Mouse (Mus musculus) MEL (cell line): ENCODE results near the gene Ms4a3. TPM values are rescaled to one million over a fixed set of nuclear protein-coding genes. Genes with fewer than 3 reads are reported as not detected.

Experiments used
- DNase-seq: peaks from one replicate; pipeline ENCODE4 v3.0.0; 2011; ENCODE audit warnings: low read depth, low spot score
- H3K27ac ChIP-seq: 2 replicates; pipeline ENCODE4 v1.5.1; 2012; ENCODE audit warnings: low read depth, mild to moderate bottlenecking, control low read depth, low read length, moderate library complexity; ENCODE audit not compliant: control insufficient read depth
- H3K27me3 ChIP-seq, 2 experiments: fragments of 150-350 bp in 1 of 2; sonication (generic) in 1 of 2; 2 replicates each; pipeline ENCODE4 v1.6.1; 2012; ENCODE audit warnings: low read length in 2 of 2, mild to moderate bottlenecking in 2 of 2, improper control_type of control experiment in 1 of 2, moderate library complexity in 1 of 2; ENCODE audit not compliant: insufficient read depth in 2 of 2, control insufficient read depth in 1 of 2
- H3K36me3 ChIP-seq, 2 experiments: 2 replicates each; pipeline ENCODE4 v1.6.1; 2012 to 2014; ENCODE audit warnings: low read length in 2 of 2, improper control_type of control experiment in 1 of 2, inconsistent platforms in 1 of 2, mild to moderate bottlenecking in 1 of 2; ENCODE audit not compliant: insufficient read depth in 2 of 2, control insufficient read depth in 1 of 2
- H3K4me1 ChIP-seq, 2 experiments: fragments of 150-350 bp in 1 of 2; sonication (generic) in 1 of 2; 2 replicates each; pipeline ENCODE4 v1.6.1; 2012; ENCODE audit warnings: low read length in 2 of 2, improper control_type of control experiment in 1 of 2, mild to moderate bottlenecking in 1 of 2; ENCODE audit not compliant: insufficient read depth in 2 of 2, control insufficient read depth in 1 of 2
- H3K4me3 ChIP-seq, 2 experiments: fragments of 150-350 bp in 1 of 2; sonication (generic) in 1 of 2; 2 replicates each; pipeline ENCODE4 v1.5.1; 2012; ENCODE audit warnings: low read depth in 2 of 2, low read length in 2 of 2, mild to moderate bottlenecking in 2 of 2, moderate library complexity in 2 of 2, control low read depth in 1 of 2, improper control_type of control experiment in 1 of 2; ENCODE audit not compliant: control insufficient read depth in 1 of 2, insufficient read depth in 1 of 2
- H3K79me2 ChIP-seq: 2 replicates; pipeline ENCODE4 v1.6.1; 2012; ENCODE audit warnings: mild to moderate bottlenecking, low read length, moderate library complexity; ENCODE audit not compliant: control insufficient read depth, poor library complexity, insufficient read depth
- H3K9ac ChIP-seq: 2 replicates; pipeline ENCODE4 v1.6.1; 2012; ENCODE audit warnings: low read depth, mild to moderate bottlenecking, control low read depth, low read length, moderate library complexity; ENCODE audit not compliant: control insufficient read depth, poor library complexity, severe bottlenecking
- H3K9me3 ChIP-seq: fragments of 150-350 bp; sonication (generic); replicated peaks from 2 replicates; pipeline ENCODE4 v1.6.1; 2012; ENCODE audit warnings: mild to moderate bottlenecking, low read length, improper control_type of control experiment, moderate library complexity; ENCODE audit not compliant: insufficient read depth
- BHLHE40 ChIP-seq: IDR thresholded peaks from 2 replicates; pipeline ENCODE4 v1.6.1; 2012; ENCODE audit warnings: low read depth, mild to moderate bottlenecking, inconsistent platforms, low read length, improper control_type of control experiment, borderline replicate concordance
- CHD1 ChIP-seq: IDR thresholded peaks from 2 replicates; pipeline ENCODE4 v1.6.1; 2012; ENCODE audit warnings: low read depth, mild to moderate bottlenecking, inconsistent platforms, low read length, improper control_type of control experiment
- CHD2 ChIP-seq: IDR thresholded peaks from 2 replicates; pipeline ENCODE4 v1.6.1; 2011; ENCODE audit warnings: low read length, improper control_type of control experiment
- CTCF ChIP-seq, 3 experiments: IDR thresholded peaks in 2 of 3; conservative IDR thresholded peaks in 1 of 3; 2 replicates each; pipeline ENCODE4 v1.5.1; 2011 to 2012; ENCODE audit warnings: low read length in 3 of 3, low read depth in 2 of 3, mild to moderate bottlenecking in 2 of 3, improper control_type of control experiment in 1 of 3, inconsistent platforms in 1 of 3, mixed read lengths in 1 of 3, moderate library complexity in 1 of 3; ENCODE audit not compliant: control insufficient read depth in 1 of 3, insufficient read depth in 1 of 3, poor library complexity in 1 of 3, severe bottlenecking in 1 of 3
- ELF1 ChIP-seq: IDR thresholded peaks from 2 replicates; pipeline ENCODE4 v1.6.1; 2014; ENCODE audit warnings: low read depth, mild to moderate bottlenecking, inconsistent platforms, low read length, improper control_type of control experiment, moderate library complexity
- GABPA ChIP-seq: IDR thresholded peaks from 2 replicates; pipeline ENCODE4 v1.6.1; 2012; ENCODE audit warnings: low read depth, mild to moderate bottlenecking, inconsistent platforms, low read length, improper control_type of control experiment, moderate library complexity
- HCFC1 ChIP-seq: IDR thresholded peaks from 2 replicates; pipeline ENCODE4 v1.6.1; 2012; ENCODE audit warnings: low read depth, mild to moderate bottlenecking, inconsistent platforms, low read length, improper control_type of control experiment, moderate library complexity
- JUND ChIP-seq: IDR thresholded peaks from 2 replicates; pipeline ENCODE4 v1.6.1; 2011; ENCODE audit warnings: low read depth, mild to moderate bottlenecking, improper control_type of control experiment, low read length
- MAX ChIP-seq: IDR thresholded peaks from 2 replicates; pipeline ENCODE4 v1.6.1; 2011; ENCODE audit warnings: low read length, improper control_type of control experiment
- MAZ ChIP-seq: IDR thresholded peaks from 2 replicates; pipeline ENCODE4 v1.6.1; 2012; ENCODE audit warnings: low read depth, mild to moderate bottlenecking, inconsistent platforms, low read length, improper control_type of control experiment
- MYB ChIP-seq: IDR thresholded peaks from 2 replicates; pipeline ENCODE4 v1.6.1; 2011; ENCODE audit warnings: mild to moderate bottlenecking, low read depth, low read length, improper control_type of control experiment
- NELFE ChIP-seq: IDR thresholded peaks from 2 replicates; pipeline ENCODE4 v1.6.1; 2011; ENCODE audit warnings: low read depth, low read length, improper control_type of control experiment
- NRF1 ChIP-seq: IDR thresholded peaks from 2 replicates; pipeline ENCODE4 v1.6.1; 2014; ENCODE audit warnings: low read depth, mild to moderate bottlenecking, inconsistent platforms, low read length, improper control_type of control experiment, moderate library complexity; ENCODE audit not compliant: poor library complexity, insufficient read depth, severe bottlenecking
- POLR2A ChIP-seq, 2 experiments: IDR thresholded peaks; 2 replicates each; pipeline ENCODE4 v1.6.1; 2011 to 2012; ENCODE audit warnings: low read length in 2 of 2, mild to moderate bottlenecking in 2 of 2, control low read depth in 1 of 2, improper control_type of control experiment in 1 of 2, low read depth in 1 of 2, moderate library complexity in 1 of 2; ENCODE audit not compliant: control insufficient read depth in 1 of 2, insufficient read depth in 1 of 2, poor library complexity in 1 of 2
- POLR2AphosphoS2 ChIP-seq: IDR thresholded peaks from 2 replicates; pipeline ENCODE4 v1.6.1; 2011; ENCODE audit warnings: low read length, improper control_type of control experiment
- POLR2AphosphoS5 ChIP-seq: IDR thresholded peaks from 2 replicates; pipeline ENCODE4 v1.6.1; 2012; ENCODE audit warnings: low read depth, borderline replicate concordance, mild to moderate bottlenecking, inconsistent platforms, low read length, moderate library complexity, mixed read lengths
- RAD21 ChIP-seq: IDR thresholded peaks from 2 replicates; pipeline ENCODE4 v1.6.1; 2011; ENCODE audit warnings: mild to moderate bottlenecking, low read depth, low read length, improper control_type of control experiment
- SIN3A ChIP-seq: IDR thresholded peaks from 2 replicates; pipeline ENCODE4 v1.6.1; 2012; ENCODE audit warnings: low read length, improper control_type of control experiment, inconsistent platforms
- SMC3 ChIP-seq: IDR thresholded peaks from 2 replicates; pipeline ENCODE4 v1.6.1; 2011; ENCODE audit warnings: low read depth, low read length, improper control_type of control experiment
- TBP ChIP-seq: IDR thresholded peaks from 2 replicates; pipeline ENCODE4 v1.8.0; 2011; ENCODE audit warnings: low read depth, low read length, improper control_type of control experiment
- TCF12 ChIP-seq: IDR thresholded peaks from 2 replicates; pipeline ENCODE4 v1.6.1; 2014; ENCODE audit warnings: low read depth, mild to moderate bottlenecking, inconsistent platforms, low read length, improper control_type of control experiment, moderate library complexity
- UBTF ChIP-seq: IDR thresholded peaks from 2 replicates; pipeline ENCODE4 v1.6.1; 2012; ENCODE audit warnings: low read depth, mild to moderate bottlenecking, inconsistent platforms, low read length, improper control_type of control experiment, moderate library complexity, borderline replicate concordance; ENCODE audit not compliant: insufficient read depth
- USF1 ChIP-seq: IDR thresholded peaks from 2 replicates; pipeline ENCODE4 v1.6.1; 2014; ENCODE audit warnings: low read depth, mild to moderate bottlenecking, inconsistent platforms, low read length, improper control_type of control experiment, moderate library complexity
- USF2 ChIP-seq, 2 experiments: IDR thresholded peaks; 2 replicates each; pipeline ENCODE4 v1.6.1; 2011 to 2012; ENCODE audit warnings: improper control_type of control experiment in 2 of 2, low read length in 2 of 2, borderline replicate concordance in 1 of 2, inconsistent platforms in 1 of 2, low read depth in 1 of 2, mild to moderate bottlenecking in 1 of 2; ENCODE audit not compliant: insufficient read depth in 1 of 2
- ZC3H11A ChIP-seq: IDR thresholded peaks from 2 replicates; pipeline ENCODE4 v1.6.1; 2012; ENCODE audit warnings: low read depth, mild to moderate bottlenecking, inconsistent platforms, low read length, improper control_type of control experiment
- ZMIZ1 ChIP-seq: IDR thresholded peaks from 2 replicates; pipeline ENCODE4 v1.6.1; 2012; ENCODE audit warnings: low read depth, mild to moderate bottlenecking, inconsistent platforms, low read length, improper control_type of control experiment, moderate library complexity
- ZNF384 ChIP-seq: IDR thresholded peaks from 2 replicates; pipeline ENCODE4 v1.6.1; 2012; ENCODE audit warnings: low read depth, mild to moderate bottlenecking, inconsistent platforms, low read length, improper control_type of control experiment
- polyA plus RNA-seq, 2 experiments: library from polyadenylated mRNA; stranded (reverse) in 1 of 2; unstranded in 1 of 2; fragments of >175 nt in 1 of 2; fragments of >200 nt in 1 of 2; gene quantifications; 2 replicates each; pipeline versions ENCODE4 v1.2.1 to v1.2.4; 2012; ENCODE audit warnings: low replicate concordance in 2 of 2, low read depth in 1 of 2; ENCODE audit not compliant: insufficient read length in 2 of 2, insufficient read depth in 1 of 2, missing spikeins in 1 of 2
- total RNA-seq: library from RNA; depleted of rRNA; stranded (reverse); fragments of 300-350 nt; gene quantifications from 2 replicates; pipeline ENCODE4 v1.2.3, GENCODE M21; 2012

Ms4a3 gene
- total and polyA plus RNA-seq, 3 experiments: 1.0 TPM; not detected in 1

- TF ChIP-seq ZMIZ1 (no peak), ZNF384 (0 out of 2 replicates have a peak, but pooled peaks have one; percentile 17), TCF12 (no peak), HCFC1 (0 out of 2 replicates have a peak, but pooled peaks have one; percentile 19), CTCF (IDR thresholded peaks at IDR 0.05 in 2 of 3, conservative IDR thresholded peaks at IDR 0.05 in 1 of 3; ENCODE audit: control insufficient read depth in 1 of 3, insufficient read depth in 1 of 3, low read depth in 2 of 3, low read length in 3 of 3, poor library complexity in 1 of 3, severe bottlenecking in 1 of 3) (peak; percentile 68 to 91 (median 74)), ELF1 (no peak), NRF1 (no peak), POLR2AphosphoS5 (no peak), MAZ (no peak), BHLHE40 (peak; percentile 40), GABPA (no peak), POLR2A (IDR thresholded peaks at IDR 0.05; ENCODE audit: control insufficient read depth in 1 of 2, insufficient read depth in 1 of 2, low read depth in 1 of 2, low read length in 2 of 2, poor library complexity in 1 of 2) (no peak), USF1 (no peak), NELFE (no peak), POLR2AphosphoS2 (no peak), CHD1 (no peak), JUND (no peak), TBP (no peak), RAD21 (peak; percentile 87), MAX (0 out of 2 replicates have a peak, but pooled peaks have one; percentile 22), CHD2 (no peak), UBTF (no peak), ZC3H11A (peak; percentile 88), USF2 (IDR thresholded peaks at IDR 0.05; ENCODE audit: borderline replicate concordance in 1 of 2, insufficient read depth in 1 of 2, low read depth in 1 of 2, low read length in 2 of 2) (no peak), SMC3 (peak; percentile 98), MYB (no peak), SIN3A (0 out of 2 replicates have a peak, but pooled peaks have one; percentile 22)
- Histone ChIP-seq H3K27me3 (no peaks in the 10 kb centered on the region), H3K9ac (no peak overlapping the region), H3K9me3 (no peaks in the 10 kb centered on the region), H3K36me3 (peaks cover 0 to 13% of the 10 kb centered on the region in 2 experiments; a peak in 2 of 4 replicates), H3K79me2 (no peaks in the 10 kb centered on the region), H3K27ac (no peak overlapping the region), H3K4me1 (peaks cover 11 to 14% of the 10 kb centered on the region in 2 experiments), H3K4me3 (no peak overlapping the region)
- DNase-seq: peak; percentile 69
Measured at GRCm38 (mm10) chr19:11608172-11608571, 32.5 kb downstream of the Ms4a3 start.
